Mouse (Mus musculus) myocyte (in vitro differentiated cells): ENCODE results near the gene Gcm1. TPM values are rescaled to one million over a fixed set of nuclear protein-coding genes. Genes with fewer than 3 reads are reported as not detected.

Source experiments
- H3K27me3 ChIP-seq: one replicate; pipeline ENCODE4 v1.6.1; 2011; ENCODE audit not compliant: control insufficient read depth, insufficient read depth, insufficient read length
- H3K36me3 ChIP-seq: one replicate; pipeline ENCODE4 v1.6.1; 2011; ENCODE audit not compliant: control insufficient read depth, insufficient read depth
- H3K4me2 ChIP-seq: one replicate; pipeline ENCODE4 v1.6.1; 2011; ENCODE audit warnings: low read depth, control low read depth
- H3K4me3 ChIP-seq: one replicate; pipeline ENCODE4 v1.5.1; 2011; ENCODE audit warnings: mild to moderate bottlenecking, control low read depth, moderate library complexity
- H3K79me2 ChIP-seq: one replicate; pipeline ENCODE4 v1.6.1; 2011; ENCODE audit not compliant: control insufficient read depth, insufficient read depth
- H3ac ChIP-seq: one replicate; pipeline ENCODE4 v1.6.1; 2011; ENCODE audit not compliant: control insufficient read depth, insufficient read length
- CEBPB ChIP-seq: IDR thresholded peaks from 2 replicates; pipeline ENCODE4 v1.6.1; 2011; ENCODE audit warnings: mild to moderate bottlenecking, moderate library complexity; ENCODE audit not compliant: poor library complexity, insufficient read depth, severe bottlenecking
- E2F4 ChIP-seq: IDR thresholded peaks from one replicate; pipeline ENCODE4 v1.6.1; 2011; ENCODE audit warnings: mild to moderate bottlenecking, control low read depth, moderate library complexity; ENCODE audit not compliant: insufficient read depth
- MAX ChIP-seq: IDR thresholded peaks from one replicate; pipeline ENCODE4 v1.6.1; 2011; ENCODE audit warnings: low read depth, mild to moderate bottlenecking, control low read depth
- MYOD1 ChIP-seq, 3 experiments: IDR thresholded peaks; one replicate each; pipeline ENCODE4 v1.6.1; 2011; ENCODE audit warnings: control low read depth in 2 of 3, low read depth in 2 of 3, mild to moderate bottlenecking in 2 of 3, moderate library complexity in 1 of 3; ENCODE audit not compliant: insufficient read length in 2 of 3, control insufficient read depth in 1 of 3
- MYOG ChIP-seq, 3 experiments: IDR thresholded peaks; one replicate each; pipeline ENCODE4 v1.6.1; 2011; ENCODE audit warnings: control low read depth in 2 of 3, low read depth in 2 of 3, mild to moderate bottlenecking in 2 of 3; ENCODE audit not compliant: insufficient read length in 2 of 3, control insufficient read depth in 1 of 3, insufficient read depth in 1 of 3
- POLR2A ChIP-seq: IDR thresholded peaks from one replicate; pipeline ENCODE4 v1.6.1; 2011; ENCODE audit warnings: low read depth, mild to moderate bottlenecking, control low read depth, moderate library complexity; ENCODE audit not compliant: insufficient read length
- POLR2AphosphoS2 ChIP-seq: IDR thresholded peaks from one replicate; pipeline ENCODE4 v1.6.1; 2011; ENCODE audit warnings: low read depth, control low read depth; ENCODE audit not compliant: insufficient read length
- REST ChIP-seq: IDR thresholded peaks from one replicate; pipeline ENCODE4 v1.6.1; 2011; ENCODE audit warnings: mild to moderate bottlenecking, control low read depth, moderate library complexity; ENCODE audit not compliant: insufficient read depth, insufficient read length
- SRF ChIP-seq: IDR thresholded peaks from one replicate; pipeline ENCODE4 v1.6.1; 2011; ENCODE audit warnings: low read depth; ENCODE audit not compliant: control insufficient read depth, insufficient read length
- TCF12 ChIP-seq: IDR thresholded peaks from one replicate; pipeline ENCODE4 v1.6.1; 2011; ENCODE audit warnings: mild to moderate bottlenecking, control low read depth; ENCODE audit not compliant: poor library complexity, insufficient read depth, severe bottlenecking
- TCF3 ChIP-seq: IDR thresholded peaks from one replicate; pipeline ENCODE4 v1.6.1; 2011; ENCODE audit warnings: low read depth, control low read depth; ENCODE audit not compliant: insufficient read length
- USF1 ChIP-seq: IDR thresholded peaks from one replicate; pipeline ENCODE4 v1.6.1; 2011; ENCODE audit warnings: low read depth, mild to moderate bottlenecking, control low read depth, moderate library complexity
- polyA plus RNA-seq: library from polyadenylated mRNA; unstranded; fragments of >200 nt; fragmentation: generic; extraction: Trizol; gene quantifications from one replicate; pipeline ENCODE4 v1.2.1, GENCODE M21; 2012; ENCODE audit warnings: missing spikeins

Gene Gcm1
- polyA plus RNA-seq, 1 experiment, result not detected

GRCm38 (mm10) chr9:78107582-78107911 lies 55.8 kb downstream of the Gcm1 start:
- TF ChIP-seq CEBPB (no peak), E2F4 (no peak), POLR2AphosphoS2 (no peak), TCF12 (no peak), REST (no peak), MYOD1 (IDR thresholded peaks at IDR 0.05; ENCODE audit: control insufficient read depth in 1 of 3, insufficient read length in 2 of 3, low read depth in 2 of 3) (no peak), MYOG (IDR thresholded peaks at IDR 0.05; ENCODE audit: control insufficient read depth in 1 of 3, insufficient read depth in 1 of 3, insufficient read length in 2 of 3, low read depth in 2 of 3) (no peak), USF1 (no peak), MAX (no peak), POLR2A (no peak), SRF (no peak), TCF3 (no peak)
- Histone ChIP-seq H3K4me3 (peak overlapping the region; percentile 79), H3K36me3 (no peaks in the 10 kb centered on the region), H3ac (peak overlapping the region; percentile 95), H3K27me3 (no peaks in the 10 kb centered on the region), H3K79me2 (peaks cover 31% of the 10 kb centered on the region), H3K4me2 (peak overlapping the region; percentile 87)

GRCm38 (mm10) chr9:78107912-78108795 lies 56.4 kb downstream of the Gcm1 start:
- no peaks in the 10 kb centered on the region for H3K27me3 ChIP-seq
- H3K36me3 ChIP-seq, result no peaks in the 10 kb centered on the region
- peaks cover 28% of the 10 kb centered on the region for H3K79me2 ChIP-seq
- H3ac ChIP-seq, result peak overlapping the region; percentile 95
- peak overlapping the region; percentile 95 for H3K4me2 ChIP-seq
- H3K4me3 ChIP-seq, result peak overlapping the region; percentile 79
- TF ChIP-seq POLR2A (peak; percentile 99), MAX (no peak), TCF12 (no peak), E2F4 (no peak), MYOG (IDR thresholded peaks at IDR 0.05; ENCODE audit: control insufficient read depth in 1 of 3, insufficient read depth in 1 of 3, insufficient read length in 2 of 3, low read depth in 2 of 3) (peak in 1 of 3 experiments; percentile 39), MYOD1 (IDR thresholded peaks at IDR 0.05; ENCODE audit: control insufficient read depth in 1 of 3, insufficient read length in 2 of 3, low read depth in 2 of 3) (peak in 2 of 3 experiments; percentile 5 to 34), TCF3 (no peak), USF1 (no peak), CEBPB (no peak), POLR2AphosphoS2 (peak; percentile 98), REST (no peak), SRF (peak; percentile 13)

GRCm38 (mm10) chr9:78108796-78109239 lies 57.1 kb downstream of the Gcm1 start, which contains the start of the genes Fbxo9 and Ick:
Fbxo9 (minus strand) TSS chr9:78109065.
Ick (plus strand) TSS chr9:78109192.
- peak within 1 kb of the TSS; percentile 95 for H3ac ChIP-seq
- peaks cover 28% of the 10 kb centered on the region for H3K79me2 ChIP-seq
- no peaks in the 10 kb centered on the region for H3K27me3 ChIP-seq
- no peaks in the 10 kb centered on the region for H3K36me3 ChIP-seq
- peak within 1 kb of the TSS; percentile 79 for H3K4me3 ChIP-seq
- peak within 1 kb of the TSS; percentile 95 for H3K4me2 ChIP-seq
- TF ChIP-seq SRF (peak; percentile 48), MYOD1 (IDR thresholded peaks at IDR 0.05; ENCODE audit: control insufficient read depth in 1 of 3, insufficient read length in 2 of 3, low read depth in 2 of 3) (no peak)

GRCm38 (mm10) chr9:78109656-78110055 lies 57.9 kb downstream of the Gcm1 start:
- Histone ChIP-seq H3K36me3 (no peaks in the 10 kb centered on the region), H3K4me2 (peak overlapping the region; percentile 95), H3ac (no peak overlapping the region), H3K27me3 (no peaks in the 10 kb centered on the region), H3K79me2 (peaks cover 21% of the 10 kb centered on the region), H3K4me3 (peak overlapping the region; percentile 79)
- TF ChIP-seq POLR2AphosphoS2 (no peak), TCF3 (no peak)

GRCm38 (mm10) chr9:78111456-78111855 lies 59.7 kb downstream of the Gcm1 start:
- no peak for TF ChIP-seq MYOD1 (IDR thresholded peaks at IDR 0.05; ENCODE audit: control insufficient read depth in 1 of 3, insufficient read length in 2 of 3, low read depth in 2 of 3)
- no peak for TF ChIP-seq POLR2A
- no peak for TF ChIP-seq REST
- TF ChIP-seq CEBPB, result no peak
- no peak for TF ChIP-seq USF1
- no peak for TF ChIP-seq E2F4
- no peak for TF ChIP-seq MAX
- no peak for TF ChIP-seq SRF
- TF ChIP-seq TCF12, result no peak
- no peak for TF ChIP-seq MYOG (IDR thresholded peaks at IDR 0.05; ENCODE audit: control insufficient read depth in 1 of 3, insufficient read depth in 1 of 3, insufficient read length in 2 of 3, low read depth in 2 of 3)

More at GRCm38 (mm10) chr9:78111456-78111855, 59.7 kb downstream of the Gcm1 start:
- no peak overlapping the region for H3K4me3 ChIP-seq
- H3K36me3 ChIP-seq, result no peaks in the 10 kb centered on the region
- no peak overlapping the region for H3K4me2 ChIP-seq
- peaks cover 9% of the 10 kb centered on the region for H3K79me2 ChIP-seq
- no peak overlapping the region for H3ac ChIP-seq
- no peaks in the 10 kb centered on the region for H3K27me3 ChIP-seq
